Mouse (Mus musculus): ENCODE measurements around the gene Zfp428. TPM values are rescaled to one million over a fixed set of nuclear protein-coding genes. Genes with fewer than 3 reads are reported as not detected.
"Not testable (repeated sequence)": the region's sequence is repeated elsewhere in the genome, so short reads cannot be mapped to it uniquely, and the experiment has no call there.

Gene Zfp428
- total RNA-seq, 2 experiments from 2014 or later, result 17.3 to 18.5 TPM

DNA sequence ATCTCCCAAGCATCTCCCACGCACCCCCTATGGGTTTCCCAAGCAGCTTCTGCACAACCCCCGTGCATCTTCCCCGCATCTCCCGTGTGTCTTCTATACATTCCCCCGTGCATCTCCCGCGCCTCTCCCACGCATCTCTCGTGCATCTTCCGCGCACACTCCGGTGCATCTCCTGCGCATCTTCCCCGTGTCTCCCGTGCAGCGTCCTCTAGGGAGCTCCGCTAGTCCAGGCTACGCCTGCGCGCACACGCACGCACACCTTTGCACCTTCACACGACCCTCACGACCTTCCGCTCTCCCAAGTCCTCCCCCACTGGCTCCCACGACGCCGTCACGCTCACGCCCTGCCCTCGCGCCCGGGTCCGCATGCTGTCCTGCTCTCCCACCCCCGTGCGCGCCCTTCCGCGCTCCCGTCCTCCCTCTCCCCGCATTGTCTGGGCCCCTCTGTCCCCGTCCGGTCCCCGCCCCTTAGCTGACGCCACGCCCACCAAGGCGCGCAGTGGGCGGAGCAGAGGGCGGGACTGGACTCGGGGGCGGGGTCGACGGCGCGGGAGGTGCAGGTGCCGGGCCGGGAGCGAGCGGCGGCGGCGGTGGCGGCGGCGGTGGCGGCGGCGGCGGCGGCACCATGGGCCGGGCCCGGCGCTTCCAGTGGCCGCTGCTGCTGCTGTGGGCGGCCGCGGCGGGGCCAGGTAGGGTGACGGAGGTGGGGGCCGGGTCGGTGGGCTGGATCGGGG lies 25.2 kb upstream of the Zfp428 start, which contains the start of gene Cadm4:
TSS of gene Cadm4 (plus strand) at position 550 of the 734 bp plus-strand sequence.
- peak; percentile 87 for DNase-seq

DNA sequence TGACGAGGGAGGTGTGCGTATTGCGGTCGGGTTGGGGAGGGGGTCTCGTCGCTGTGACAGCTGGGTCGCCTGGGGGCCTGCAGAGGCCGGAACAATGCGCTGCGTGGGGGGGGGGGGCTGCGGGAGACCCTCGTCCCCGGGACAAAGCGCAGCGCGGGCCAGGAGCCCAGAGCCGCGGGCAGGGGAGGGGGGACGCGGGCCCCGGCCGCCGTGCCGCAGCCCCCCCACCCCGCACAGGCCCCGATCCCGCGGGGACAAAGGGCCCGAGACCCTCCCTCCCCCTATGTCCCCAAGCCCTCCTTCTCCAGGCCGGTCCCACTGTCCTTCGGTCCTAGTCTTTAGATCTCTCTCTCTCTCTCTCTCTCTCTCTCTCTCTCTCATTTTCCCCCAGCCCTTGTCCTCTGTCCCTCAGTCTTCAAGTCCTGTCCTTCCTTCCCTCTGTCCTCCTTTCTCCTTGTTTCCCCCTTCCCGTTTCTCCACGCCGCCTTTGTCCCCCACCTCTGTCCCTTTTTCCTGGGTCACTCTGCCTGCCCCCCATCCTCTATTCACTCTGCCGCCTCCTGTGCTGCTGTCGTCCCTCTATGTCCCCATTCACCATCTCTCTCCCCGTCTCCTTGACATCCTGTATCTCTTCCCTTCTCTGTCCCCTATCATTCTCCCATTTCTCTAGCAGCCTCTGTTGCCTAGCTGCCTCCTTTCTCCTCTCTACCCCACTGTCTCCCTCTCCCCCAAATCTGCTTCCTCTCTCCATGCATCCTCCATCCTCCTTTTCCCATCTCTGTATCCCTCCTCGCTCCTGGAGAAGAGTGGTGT lies 24.4 kb upstream of the Zfp428 start:
- DNase-seq, result no peak

DNA sequence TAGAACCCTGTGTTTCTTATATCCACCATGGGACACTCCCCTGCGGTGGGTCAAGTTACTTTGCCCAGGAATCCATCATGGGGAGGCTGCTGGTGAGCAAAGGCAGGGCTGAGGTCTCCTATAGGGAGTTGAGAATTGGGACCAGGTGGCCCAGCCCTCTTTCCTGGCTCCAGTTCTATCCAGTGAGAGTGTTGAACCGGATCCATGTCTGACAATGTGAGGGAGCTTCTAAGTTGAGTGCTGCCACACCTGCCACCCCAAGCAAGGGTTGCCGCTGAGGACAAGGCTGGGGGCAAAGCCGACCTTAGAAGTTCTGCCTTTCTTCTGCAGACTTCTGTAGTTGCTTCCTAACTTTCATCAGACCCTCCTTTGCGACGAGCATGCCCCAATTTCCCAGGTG lies 23.5 kb upstream of the Zfp428 start:
- not testable (repeated sequence) for DNase-seq

DNA sequence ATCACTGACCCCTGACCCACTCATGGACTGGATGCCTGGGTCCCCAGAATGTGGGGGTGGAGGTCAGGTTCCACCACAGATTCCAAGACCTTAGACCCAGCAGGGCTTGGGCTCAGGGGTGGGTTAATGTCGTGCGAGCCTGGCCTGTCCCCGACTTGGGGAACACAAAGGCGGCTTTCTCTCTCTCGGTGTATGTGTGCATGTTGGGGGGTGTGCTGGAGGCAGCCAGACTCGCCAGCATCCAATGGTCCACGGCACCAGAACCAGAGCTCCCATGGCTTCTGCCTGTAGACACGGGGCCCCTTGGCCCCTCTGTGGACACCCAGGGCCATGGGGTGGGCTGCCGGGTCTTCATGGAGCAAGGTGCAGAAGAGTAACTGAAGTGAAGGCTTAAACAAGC lies 21.3 kb upstream of the Zfp428 start:
- no peak for DNase-seq

DNA sequence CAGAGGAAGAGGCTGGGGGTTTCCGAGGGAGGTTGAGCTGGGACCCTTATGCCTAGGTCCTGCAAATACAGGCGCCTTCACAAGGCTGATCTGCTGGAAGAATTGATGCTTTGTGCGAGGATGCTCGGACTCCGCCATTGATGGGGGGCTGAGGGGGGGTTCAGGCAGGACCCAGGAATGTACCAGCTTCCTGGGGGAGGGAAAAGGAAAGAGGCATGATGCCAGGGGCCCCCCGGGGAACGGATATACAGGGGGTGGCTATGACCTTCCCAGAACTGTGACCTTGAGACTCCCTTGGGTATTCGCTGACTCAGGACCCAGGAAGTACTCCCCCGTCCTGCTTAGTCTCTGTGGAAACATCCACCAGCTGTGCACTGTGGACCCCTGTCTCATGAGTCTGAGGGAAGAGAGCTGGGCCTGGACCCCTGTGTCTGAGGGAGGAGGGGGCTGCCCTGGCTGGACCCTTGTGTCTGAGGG lies 20.1 kb upstream of the Zfp428 start:
- no peak for DNase-seq

DNA sequence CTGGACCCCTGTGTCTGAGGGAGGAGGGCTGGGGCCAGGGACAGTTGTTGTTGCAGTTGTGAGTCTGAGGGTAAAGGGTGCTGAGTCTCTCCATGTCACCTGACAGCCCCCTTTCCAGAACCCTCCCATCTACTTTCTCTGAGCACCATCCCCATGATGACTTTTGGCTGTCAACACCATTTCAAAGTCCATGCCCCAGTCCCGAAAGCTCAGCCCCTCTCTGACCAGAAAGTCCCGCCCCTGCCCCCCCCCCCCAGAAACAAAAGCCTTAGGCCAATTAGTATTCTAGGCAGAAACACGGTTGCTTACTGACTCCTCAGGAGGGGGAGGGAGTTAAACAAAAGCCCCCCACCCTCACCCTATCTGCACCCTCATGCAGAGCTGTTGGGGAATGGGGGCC lies 19.4 kb upstream of the Zfp428 start:
- DNase-seq, result no peak

DNA sequence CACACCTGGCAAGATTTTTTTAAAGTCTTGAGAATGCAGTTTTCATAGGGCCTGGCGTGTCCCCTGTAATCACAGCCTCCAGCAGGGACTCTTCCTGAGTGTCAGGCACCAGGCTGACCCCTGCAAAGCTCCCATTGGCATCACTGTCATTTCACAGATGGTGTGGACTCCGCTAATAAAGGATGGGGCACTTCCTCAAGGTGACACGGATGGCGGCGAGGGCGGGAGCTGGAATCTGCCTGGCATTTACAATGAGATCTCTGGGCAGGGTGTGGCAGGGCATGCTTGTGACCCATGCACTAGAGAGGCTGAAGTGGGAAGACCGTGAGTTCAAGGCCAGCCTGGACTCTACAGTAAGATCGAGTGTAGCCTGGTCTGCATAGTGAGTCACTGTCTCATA lies 18.5 kb upstream of the Zfp428 start:
- DNase-seq, result no peak

DNA sequence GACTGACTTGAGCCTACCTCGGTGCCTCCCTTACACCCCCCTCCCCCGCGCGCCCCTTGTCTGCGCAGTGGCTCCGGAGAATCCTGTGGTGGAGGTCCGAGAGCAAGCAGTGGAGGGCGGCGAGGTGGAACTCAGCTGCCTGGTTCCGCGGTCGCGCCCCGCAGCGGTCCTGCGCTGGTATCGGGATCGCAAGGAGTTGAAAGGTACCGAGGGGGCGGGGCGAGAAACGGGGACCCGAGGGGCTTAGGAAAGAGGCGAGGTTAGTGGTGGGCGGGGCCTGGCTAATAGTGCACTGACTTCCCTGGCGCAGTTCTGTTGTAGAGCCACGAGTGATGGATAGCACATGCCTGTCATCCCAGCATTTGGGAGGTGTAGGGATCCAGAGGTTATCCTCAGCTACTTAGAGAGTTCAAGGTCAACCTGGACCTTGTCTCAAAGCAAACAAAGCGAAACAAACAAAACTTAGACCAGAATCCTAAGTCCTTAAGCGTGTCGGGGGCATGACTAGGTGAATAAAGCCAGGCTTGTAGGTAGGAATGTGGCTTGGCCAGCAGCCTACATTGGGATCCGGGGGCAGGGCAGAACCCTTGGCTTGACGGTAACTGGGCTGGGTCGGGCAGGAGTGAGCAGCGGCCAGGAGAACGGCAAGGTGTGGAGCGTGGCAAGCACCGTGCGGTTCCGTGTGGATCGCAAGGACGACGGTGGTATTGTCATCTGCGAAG lies 6.8 kb upstream of the Zfp428 start:
- DNase-seq, result no peak

DNA sequence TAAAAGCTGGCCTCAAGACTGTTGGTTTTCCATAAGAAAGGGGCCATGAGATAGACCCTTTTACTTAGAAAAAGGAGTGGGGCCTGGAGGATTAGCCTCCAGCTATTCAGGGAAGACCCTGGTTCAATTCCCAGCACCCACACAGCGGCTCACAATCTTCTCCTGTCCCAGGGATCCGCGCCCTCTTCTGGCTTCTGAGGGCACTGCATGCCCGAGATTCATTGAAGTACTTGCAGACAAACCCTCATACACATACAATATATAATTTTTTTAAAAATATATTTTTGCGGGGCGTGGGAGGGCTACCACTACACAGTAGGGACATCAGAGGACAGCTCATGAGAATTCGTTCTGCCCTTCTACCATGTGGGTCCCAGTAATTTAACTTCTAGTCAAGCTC lies 5.9 kb upstream of the Zfp428 start:
- peak; percentile 60 for DNase-seq

DNA sequence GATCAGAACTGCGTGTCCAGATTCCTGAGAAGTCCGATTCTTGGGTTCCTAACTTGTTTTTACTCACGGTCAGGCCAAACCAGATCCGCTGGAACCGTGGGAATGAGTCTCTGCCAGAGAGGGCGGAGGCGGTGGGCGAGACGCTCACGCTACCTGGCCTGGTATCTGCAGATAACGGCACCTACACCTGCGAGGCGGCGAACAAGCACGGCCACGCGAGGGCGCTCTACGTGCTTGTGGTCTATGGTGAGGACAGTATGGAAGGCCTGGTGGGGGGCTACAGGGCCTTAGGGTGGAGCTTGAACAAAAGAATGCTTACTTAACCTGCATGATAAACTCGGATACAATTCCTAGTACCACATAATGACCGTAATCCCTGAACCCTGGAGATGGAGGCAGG lies 5.3 kb upstream of the Zfp428 start:
- peak; percentile 39 for DNase-seq

DNA sequence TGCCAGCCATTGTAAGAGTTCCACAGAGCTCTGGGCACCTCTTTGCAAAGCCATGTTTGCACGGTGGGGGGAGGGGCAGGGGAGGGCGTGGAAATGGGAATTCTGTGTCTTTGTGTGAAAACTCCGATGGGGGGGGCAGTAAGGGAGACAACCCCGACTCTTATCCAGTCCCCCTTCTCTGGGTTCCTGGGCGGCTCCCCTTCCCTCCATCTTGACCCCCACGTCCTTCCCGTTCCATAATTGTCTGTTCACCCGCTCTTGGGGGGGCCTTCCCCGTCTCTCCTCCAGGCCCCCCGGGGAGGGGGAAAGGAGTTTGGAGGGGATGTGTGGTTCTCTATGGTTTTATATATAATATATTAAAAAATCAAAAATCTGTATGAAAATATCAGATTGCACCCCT lies 2.8 kb upstream of the Zfp428 start:
- DNase-seq, result no peak

DNA sequence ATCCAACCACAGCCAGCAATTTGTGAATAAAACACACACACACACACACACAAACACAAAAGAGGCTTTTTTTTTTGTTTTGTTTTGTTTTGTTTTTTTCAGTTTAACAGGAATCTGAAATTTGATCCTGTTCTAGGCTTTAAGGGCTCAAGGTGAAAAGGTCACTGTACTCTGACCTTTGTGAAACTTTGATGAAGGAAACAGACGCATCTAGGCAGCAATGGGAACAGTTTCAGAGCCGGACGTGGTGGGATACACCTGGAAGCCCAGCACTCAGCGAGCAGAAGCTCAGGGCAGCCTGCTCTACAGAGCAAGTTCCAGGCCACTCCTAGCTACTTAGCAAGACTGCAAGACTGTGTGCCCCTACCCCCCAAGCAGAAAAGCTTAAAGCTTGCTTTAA lies 1.9 kb upstream of the Zfp428 start:
- no peak for DNase-seq

DNA sequence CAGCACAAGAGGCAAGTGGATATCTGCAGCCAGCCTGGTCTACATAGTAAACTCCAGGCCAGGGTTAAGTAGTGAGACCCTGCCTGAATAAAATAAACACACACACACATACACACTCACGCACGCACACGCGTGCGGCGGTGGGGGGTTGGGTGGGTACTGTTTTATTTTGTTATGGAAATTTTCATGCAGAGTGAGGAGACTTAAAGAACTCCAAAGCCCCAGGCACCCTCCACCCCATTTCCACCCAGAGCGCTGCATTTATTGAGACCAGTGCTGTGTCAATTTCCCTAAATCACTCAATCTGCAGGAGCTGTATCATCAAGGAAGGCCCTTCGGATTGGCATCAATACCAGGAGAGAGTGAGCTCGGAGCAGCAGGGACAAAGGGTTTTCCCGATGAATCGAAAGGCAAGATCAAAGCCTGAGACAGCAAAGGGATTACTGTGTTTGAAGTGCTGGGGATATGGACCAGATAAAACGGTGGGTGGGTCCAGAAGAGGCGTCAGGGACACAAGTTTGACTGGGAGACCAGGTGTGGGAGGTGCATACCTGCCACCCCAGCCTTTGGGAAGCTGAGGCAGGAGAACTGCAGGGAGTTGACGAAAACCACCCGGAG lies 1.2 kb upstream of the Zfp428 start:
- DNase-seq, result no peak

DNA sequence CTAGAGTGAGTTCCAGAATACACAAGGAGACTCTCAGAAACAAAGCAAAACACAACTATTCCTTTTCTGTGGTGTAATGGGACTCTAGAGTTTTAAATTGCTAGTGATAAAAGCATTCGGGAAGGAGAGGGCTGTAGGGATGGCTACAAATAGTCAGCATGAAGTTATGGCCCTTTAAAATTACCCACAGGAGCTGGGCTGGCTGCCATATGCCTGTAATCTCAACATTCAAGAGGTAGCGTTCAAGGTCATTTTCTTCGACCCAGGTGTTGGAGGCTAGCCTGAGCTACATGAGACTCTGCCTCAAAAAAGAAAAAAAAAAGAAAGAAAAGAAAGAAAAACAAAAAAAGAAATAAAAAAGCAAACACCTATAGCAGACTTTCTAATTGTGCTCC lies 744 bp upstream of the Zfp428 start:
- peak; percentile 59 for DNase-seq

DNA sequence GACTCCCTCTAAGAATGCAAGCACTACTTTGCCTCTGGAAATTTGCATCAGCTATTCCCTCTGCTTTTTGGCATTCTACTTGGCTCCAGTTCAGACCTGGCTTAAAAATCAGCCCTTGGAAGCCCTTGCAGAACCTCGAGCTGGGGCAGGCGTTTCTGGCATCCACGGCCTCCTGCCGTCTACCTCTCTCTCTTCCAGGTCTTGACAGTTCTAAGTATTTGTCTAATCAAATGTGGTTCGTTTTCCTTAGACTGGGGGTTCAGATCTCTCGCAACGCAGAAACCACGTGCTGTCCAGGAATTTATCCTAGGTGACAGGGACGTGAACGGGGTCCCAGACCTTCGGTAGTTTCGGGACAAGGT lies 349 bp upstream of the Zfp428 start:
- peak; percentile 70 for DNase-seq

DNA sequence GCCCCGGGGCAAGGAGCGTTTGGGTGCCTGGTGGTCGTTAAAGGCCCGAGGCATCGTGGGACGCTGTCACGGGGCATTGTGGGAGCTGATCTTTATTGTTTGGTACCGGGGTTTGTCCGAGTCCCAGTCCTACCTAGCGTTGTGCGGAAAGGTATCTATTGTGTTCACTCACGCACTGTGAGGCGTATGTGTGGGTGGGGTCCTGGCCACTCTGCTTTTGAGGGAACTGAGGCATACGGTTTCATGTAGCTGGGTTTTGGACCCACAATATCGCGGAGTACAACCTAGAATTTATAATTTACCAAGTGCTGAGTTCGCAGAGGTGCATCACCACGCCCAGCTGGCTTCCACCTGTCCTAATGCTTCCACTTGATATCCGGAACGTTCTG lies 914 bp downstream of the Zfp428 start:
- DNase-seq, result peak; percentile 23

DNA sequence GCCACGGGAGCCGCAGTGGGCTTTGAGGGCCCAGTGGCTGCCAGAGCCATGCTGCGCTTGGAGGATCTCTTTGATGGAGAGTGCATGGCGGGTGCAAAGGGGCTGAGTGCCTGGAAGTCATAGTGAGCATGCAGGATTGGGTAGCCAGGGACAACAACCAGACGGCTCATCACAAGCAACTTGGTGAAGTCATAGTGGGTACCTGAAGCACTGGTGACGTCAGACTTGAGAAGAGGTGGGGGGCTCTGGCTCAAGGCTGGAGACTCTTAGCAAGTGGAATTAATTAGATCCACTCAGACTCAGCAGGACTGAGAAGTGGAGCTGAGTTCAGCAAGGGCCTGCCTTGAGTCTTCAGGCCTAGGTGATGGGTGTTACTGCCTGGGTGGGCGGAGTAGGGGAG lies 5.5 kb downstream of the Zfp428 start, which contains the start of gene AC161166.1:
TSS of gene AC161166.1 (minus strand) at position 101 of the 400 bp plus-strand sequence.
- DNase-seq, result no peak

DNA sequence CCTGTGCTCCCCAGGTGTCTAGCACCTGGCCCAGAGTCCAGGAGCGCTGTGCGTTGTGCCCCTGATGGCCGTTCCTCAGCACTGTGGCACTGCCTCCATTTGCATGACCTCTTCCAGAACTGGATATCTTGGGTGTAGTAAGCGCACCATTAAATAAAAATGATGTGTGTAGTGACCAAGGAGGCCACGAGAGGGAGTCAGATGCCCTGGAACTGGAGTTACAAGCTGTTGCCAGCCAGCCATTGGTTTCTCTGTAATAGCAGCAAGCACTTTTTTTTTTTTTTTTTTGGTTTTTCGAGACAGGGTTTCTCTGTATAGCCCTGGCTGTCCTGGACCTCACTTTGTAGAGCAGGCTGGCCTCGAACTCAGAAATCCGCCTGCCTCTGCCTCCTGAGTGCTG lies 9.5 kb downstream of the Zfp428 start:
- not testable (repeated sequence) for DNase-seq

DNA sequence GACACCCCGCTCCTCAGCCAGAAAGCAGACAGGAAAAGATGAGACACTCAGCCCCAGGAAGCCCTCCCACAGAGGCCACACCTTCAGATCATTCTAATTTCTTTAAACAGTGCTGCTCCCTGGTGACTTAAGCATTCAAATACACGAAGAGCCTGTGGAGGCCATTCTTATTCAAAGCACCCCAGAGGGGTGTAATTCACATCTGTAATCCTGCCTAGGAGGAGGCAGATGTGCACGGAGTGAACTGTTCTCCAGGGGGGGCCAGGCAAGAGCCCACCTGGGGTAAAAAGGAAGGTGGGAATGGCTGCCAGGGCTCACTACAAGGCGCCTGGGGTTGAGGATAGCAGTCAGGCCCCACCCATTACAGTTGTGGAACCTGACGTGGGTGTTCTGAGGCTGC lies 10.3 kb downstream of the Zfp428 start:
- DNase-seq, result no peak

DNA sequence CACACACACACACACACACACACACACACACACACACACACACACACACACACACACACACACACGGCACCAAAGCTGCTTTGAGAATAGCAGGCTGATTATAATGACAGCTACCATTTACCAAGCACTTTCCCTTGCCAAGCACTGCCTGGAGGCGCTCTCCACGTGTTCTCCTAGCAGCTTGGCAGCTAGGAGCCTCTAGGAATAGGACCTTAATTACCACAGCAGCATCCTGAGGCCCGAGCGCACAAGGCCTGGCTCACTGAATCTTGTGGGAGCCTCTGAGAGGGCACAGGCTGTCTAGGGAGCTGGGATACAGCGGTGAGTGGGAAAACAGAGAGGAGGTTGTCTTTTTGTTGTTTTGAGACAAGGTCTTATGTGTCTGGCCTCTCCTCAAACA lies 10.8 kb downstream of the Zfp428 start:
- DNase-seq, result no peak

DNA sequence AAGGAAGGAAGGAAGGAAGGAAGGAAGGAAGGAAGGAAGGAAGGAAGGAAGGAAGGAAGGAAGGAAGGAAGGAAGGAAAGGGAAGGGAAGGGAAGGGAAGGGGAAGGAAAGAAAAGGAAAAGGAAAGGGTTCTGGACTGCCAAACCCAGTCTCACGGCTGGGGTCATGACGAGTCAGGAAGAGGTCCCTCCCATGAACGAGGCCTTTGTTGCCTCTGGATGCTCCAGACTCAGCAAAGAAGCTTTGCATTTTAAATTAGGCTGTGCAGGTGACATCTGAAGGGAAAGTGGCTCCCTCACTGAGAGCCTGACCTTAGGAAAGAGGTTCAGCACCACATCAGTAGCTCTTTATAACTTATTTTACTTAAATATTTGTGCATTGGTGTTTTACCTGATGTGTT lies 12.3 kb downstream of the Zfp428 start:
- no peak for DNase-seq

DNA sequence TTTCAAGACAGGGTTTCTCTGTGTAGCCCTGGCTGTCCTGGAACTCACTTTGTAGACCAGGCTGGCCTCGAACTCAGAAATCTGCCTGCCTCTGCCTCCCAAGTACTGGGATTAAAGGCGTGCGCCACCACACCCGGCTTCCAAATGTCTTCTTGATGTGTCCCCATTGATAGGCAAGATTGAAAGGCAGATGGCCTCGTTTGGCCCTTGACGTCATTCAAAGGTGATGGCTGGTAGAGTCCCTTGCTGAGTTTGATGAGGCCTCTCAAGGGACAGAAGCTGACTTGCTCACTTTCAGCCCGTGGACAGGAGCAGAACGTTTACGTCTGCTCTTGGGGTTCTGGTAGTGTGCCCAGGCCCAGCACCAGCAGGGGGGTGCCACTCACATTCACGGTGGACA lies 13.2 kb downstream of the Zfp428 start:
- DNase-seq, result not testable (repeated sequence)

DNA sequence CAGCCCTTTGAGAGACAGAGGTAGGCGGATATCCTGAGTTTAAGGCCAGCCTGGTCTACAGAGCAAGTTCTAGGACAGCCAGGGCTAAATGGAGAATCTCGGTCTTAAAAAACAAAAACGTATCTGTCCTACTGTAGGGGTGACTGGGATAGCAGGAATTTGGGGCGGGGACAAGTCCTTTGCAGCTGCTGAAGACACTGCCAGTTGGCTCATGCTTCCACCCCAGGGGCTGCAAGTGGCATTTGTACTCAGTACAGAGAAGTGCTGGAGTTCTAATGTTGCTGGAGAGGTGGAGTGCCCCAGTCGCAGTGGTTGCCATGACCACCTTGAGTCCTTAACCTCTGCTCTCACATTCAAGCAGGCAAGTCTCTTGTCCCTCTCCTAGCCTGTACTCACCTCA lies 16.0 kb downstream of the Zfp428 start:
- DNase-seq, result no peak

All from heart, postnatal 4 days (tissue).